Mouse (Mus musculus) erythroblast, adult 5-6 weeks (primary cell): Measurements from ENCODE around the gene Egfem1. TPM values are rescaled to one million over a fixed set of nuclear protein-coding genes. Genes with fewer than 3 reads are reported as not detected.

Experiments used
- ATAC-seq: replicated peaks from 2 replicates; pipeline ENCODE4 v1.8.0; 2016; ENCODE audit warnings: moderate number of reproducible peaks, mild to moderate bottlenecking, moderate TSS enrichment, inconsistent platforms; ENCODE audit not compliant: poor library complexity, low FRiP score, severe bottlenecking
- total RNA-seq, 2 experiments: library from RNA; stranded (forward) in 1 of 2; stranded (reverse) in 1 of 2; fragments of 150-400 nt in 1 of 2; fragments of 200-764, 138-1000 nt in 1 of 2; gene quantifications; 2 replicates each; pipeline versions ENCODE4 v1.2.3 to v1.2.4; 2015 to 2017; ENCODE audit warnings: low replicate concordance in 2 of 2

The Egfem1 gene
- total RNA-seq, 2 experiments from 2014 or later = not detected

- no peak for ATAC-seq
These were observed 650.8 kb downstream of the Egfem1 start for GRCm38 (mm10) chr3:29732626-29733025.

GRCm38 (mm10) chr3:29734251-29734650, 652.4 kb downstream of the Egfem1 start:
- ATAC-seq = no peak

- no peak for ATAC-seq
These were observed 657.5 kb downstream of the Egfem1 start for GRCm38 (mm10) chr3:29739292-29739691.

Other genes with a start within 250 kb of the Egfem1 start
- not detected in 2 replicates for gene Gm1527, start 189.4 kb upstream of the Egfem1 start, total RNA-seq (2015; ENCODE audit: low replicate concordance)
- gene Gm1527, start 189.4 kb upstream of the Egfem1 start, total RNA-seq (2017; ENCODE audit: low replicate concordance) = not detected in 2 replicates